Mouse (Mus musculus) kidney, adult 2 months (tissue): Measurements from ENCODE around the gene Copa.

Experiments used
- CTCF ChIP-seq: fragments of 200-500 bp; conservative IDR thresholded peaks from 2 replicates; pipeline ENCODE4 v1.5.1; 2011; ENCODE audit warnings: low read depth, mild to moderate bottlenecking, control low read depth, low read length, moderate library complexity, mixed read lengths; ENCODE audit not compliant: insufficient read depth, insufficient read length
- POLR2A ChIP-seq: fragments of 200-500 bp; IDR thresholded peaks from one replicate; pipeline ENCODE4 v1.6.1; 2011; ENCODE audit warnings: low read depth, low read length, control low read depth

DNA sequence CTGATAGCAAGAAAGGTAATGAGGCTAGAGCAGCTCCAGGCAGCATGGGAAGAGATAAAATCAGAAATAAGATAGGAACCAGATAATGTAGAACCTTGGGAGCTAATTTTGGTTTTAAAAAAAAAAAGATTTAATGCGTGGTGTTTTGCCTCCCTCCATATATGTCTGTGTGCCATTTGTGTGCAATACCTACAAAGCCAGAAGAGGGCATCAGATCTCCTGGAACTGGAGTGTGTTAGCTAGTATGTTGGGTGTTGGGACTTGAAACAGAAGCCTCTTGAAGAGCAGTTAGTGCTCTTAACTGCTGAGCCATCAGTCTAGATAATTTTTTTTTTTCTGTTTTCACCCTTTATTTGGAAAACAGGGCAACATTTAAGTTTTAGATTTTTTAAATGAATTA is 61.2 kb downstream of the Copa start:
- TF ChIP-seq CTCF = peak; percentile 36; the same call in 1 of the 2 replicates
- TF ChIP-seq POLR2A = no peak
